Mouse (Mus musculus): ENCODE results near the gene Dock4.

DNA sequence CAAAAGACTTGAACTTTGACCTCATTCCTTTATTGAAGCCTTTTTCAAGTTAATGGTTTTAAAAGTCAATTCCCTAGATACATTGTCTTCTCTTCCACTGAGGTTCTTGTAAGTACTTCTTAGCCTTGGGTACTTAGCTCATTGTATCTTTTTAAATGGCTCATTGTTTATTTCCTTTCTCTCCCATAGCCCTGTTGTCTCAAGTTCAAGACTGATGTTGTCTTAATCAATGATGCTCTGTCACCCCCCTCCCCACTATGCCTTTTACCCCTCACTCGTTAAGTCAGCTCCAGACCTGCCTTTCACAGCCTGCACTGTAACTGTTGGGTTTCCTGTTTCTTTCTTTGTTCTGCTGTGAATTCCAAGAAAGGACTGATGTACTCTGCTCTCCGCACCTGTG is 154.2 kb downstream of the Dock4 start:
- TF ChIP-seq CTCF (IDR thresholded peaks at IDR 0.05; ENCODE audit: extremely low read depth, insufficient read depth, low read length), result no peak
- TF ChIP-seq POLR2A (IDR thresholded peaks at IDR 0.05; ENCODE audit: extremely low read depth, insufficient read depth, low read length), result no peak

Measured in cortical plate, adult 2 months (tissue).